Mouse (Mus musculus): ENCODE results near the gene Tpcn1.

Gene Tpcn1

GRCm38 (mm10) chr5:120588569-120589094 lies at the start of gene Tpcn1, which contains the start of gene Iqcd:
TSS of gene Tpcn1 (minus strand) at chr5:120588673.
TSS of gene Iqcd (plus strand) at chr5:120589016.
- peak; percentile 99 for DNase-seq (ENCODE audit: extremely low spot score)

GRCm38 (mm10) chr5:120635633-120636032 lies 47.2 kb upstream of the Tpcn1 start:
- DNase-seq (ENCODE audit: extremely low spot score): no peak

- no peak for DNase-seq (ENCODE audit: extremely low spot score)
Observed at GRCm38 (mm10) chr5:120634860-120635259, 46.4 kb upstream of the Tpcn1 start.

- DNase-seq (ENCODE audit: extremely low spot score): no peak
Observed at GRCm38 (mm10) chr5:120634131-120634530, 45.7 kb upstream of the Tpcn1 start, which contains the start of gene Cfap73. TSS of gene Cfap73 (minus strand) at chr5:120634235.

- DNase-seq (ENCODE audit: extremely low spot score): no peak
Observed at GRCm38 (mm10) chr5:120631892-120632291, 43.4 kb upstream of the Tpcn1 start.

GRCm38 (mm10) chr5:120631128-120631527 lies 42.7 kb upstream of the Tpcn1 start:
- DNase-seq (ENCODE audit: extremely low spot score): no peak

GRCm38 (mm10) chr5:120628624-120629023 lies 40.2 kb upstream of the Tpcn1 start:
- no peak for DNase-seq (ENCODE audit: extremely low spot score)

GRCm38 (mm10) chr5:120627515-120628300 lies 39.2 kb upstream of the Tpcn1 start:
- DNase-seq (ENCODE audit: extremely low spot score): no peak

GRCm38 (mm10) chr5:120626399-120626798 lies 37.9 kb upstream of the Tpcn1 start:
- peak; percentile 78 for DNase-seq (ENCODE audit: extremely low spot score)

GRCm38 (mm10) chr5:120624427-120624826 lies 36.0 kb upstream of the Tpcn1 start:
- no peak for DNase-seq (ENCODE audit: extremely low spot score)

GRCm38 (mm10) chr5:120622198-120622851 lies 33.9 kb upstream of the Tpcn1 start:
- no peak for DNase-seq (ENCODE audit: extremely low spot score)

GRCm38 (mm10) chr5:120621846-120622197 lies 33.3 kb upstream of the Tpcn1 start:
- DNase-seq (ENCODE audit: extremely low spot score): no peak

GRCm38 (mm10) chr5:120621078-120621765 lies 32.7 kb upstream of the Tpcn1 start:
- DNase-seq (ENCODE audit: extremely low spot score): no peak

GRCm38 (mm10) chr5:120620375-120621077 lies 32.1 kb upstream of the Tpcn1 start:
- DNase-seq (ENCODE audit: extremely low spot score): peak; percentile 83

GRCm38 (mm10) chr5:120619201-120619600 lies 30.7 kb upstream of the Tpcn1 start:
- DNase-seq (ENCODE audit: extremely low spot score): peak; percentile 67

- DNase-seq (ENCODE audit: extremely low spot score): no peak
Observed at GRCm38 (mm10) chr5:120618778-120619177, 30.3 kb upstream of the Tpcn1 start.

GRCm38 (mm10) chr5:120615903-120616302 lies 27.4 kb upstream of the Tpcn1 start:
- no peak for DNase-seq (ENCODE audit: extremely low spot score)

- peak; percentile 99 for DNase-seq (ENCODE audit: extremely low spot score)
Observed at GRCm38 (mm10) chr5:120612822-120613604, 24.5 kb upstream of the Tpcn1 start.

GRCm38 (mm10) chr5:120612442-120612821 lies 24.0 kb upstream of the Tpcn1 start, which contains the start of the genes Rita1 and Ddx54:
TSS of gene Rita1 (minus strand) at chr5:120612589.
TSS of gene Ddx54 (plus strand) at chr5:120612739.
- DNase-seq (ENCODE audit: extremely low spot score): peak; percentile 99

- DNase-seq (ENCODE audit: extremely low spot score): no peak
Observed at GRCm38 (mm10) chr5:120611416-120611815, 22.9 kb upstream of the Tpcn1 start.

GRCm38 (mm10) chr5:120610906-120611305 lies 22.4 kb upstream of the Tpcn1 start:
- no peak for DNase-seq (ENCODE audit: extremely low spot score)

Measured in embryo, embryonic 9.5 days (tissue).